Mouse (Mus musculus): Measurements from ENCODE around the gene Smarcd1.

DNA sequence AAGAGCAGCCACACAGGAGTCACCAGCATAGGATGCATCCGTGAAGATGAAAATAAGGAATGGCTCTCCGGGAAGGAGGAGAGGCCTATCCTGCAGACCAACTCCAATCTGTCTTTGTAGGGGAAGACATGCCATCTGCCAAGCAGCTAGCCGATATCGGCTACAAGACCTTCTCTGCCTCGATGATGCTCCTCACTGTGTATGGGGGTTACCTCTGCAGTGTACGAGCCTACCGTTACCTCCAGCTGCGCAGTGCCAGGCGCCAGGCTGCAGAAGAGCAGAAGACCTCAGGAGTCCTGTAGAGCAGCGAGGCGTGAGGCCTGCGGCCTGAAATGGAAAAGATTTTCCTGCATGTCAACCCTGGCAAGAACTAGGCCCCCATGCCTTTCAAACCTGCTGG, 25.6 kb downstream of the Smarcd1 start:
- TF ChIP-seq CTCF (IDR thresholded peaks at IDR 0.05; ENCODE audit: borderline replicate concordance, insufficient read depth, low read length) (no peak), POLR2A (IDR thresholded peaks at IDR 0.05; ENCODE audit: low read depth, low read length) (no peak)

Data from embryonic fibroblast, embryonic 13.5 days (primary cell).